8 mouse cellular contexts compared by ENCODE assay signal in genomic region chr2:29965250-29965843, GRCm38 (mm10). TPM values are rescaled to one million over a fixed set of nuclear protein-coding genes. Genes with fewer than 3 reads are reported as not detected.
DNase-seq lines count a peak whose midpoint lies in the region; ATAC-seq lines count a peak whose summit lies in the region.

Sptan1 (plus strand) TSS chr2:29965560.

- H3K4me2 ChIP-seq in intestine, embryonic 14.5 days (ENCODE audit: low read length): peak within 1 kb of the TSS; percentile 67

- intact Hi-C loops in left cerebral cortex, postnatal 14 days (cut with DNase I): no loop called here

- H3K27ac ChIP-seq in intestine, embryonic 14.5 days (ENCODE audit: low read depth): peak within 1 kb of the TSS; percentile 88

- peak; percentile 97 to 99 for DNase-seq in adrenal gland, adult (ENCODE audit: inconsistent age in 2 of 2, low spot score in 1 of 2)
- DNase-seq in embryo, embryonic 10.5 days (ENCODE audit: low spot score): peak; percentile 97
- DNase-seq in gastrocnemius, postnatal 25 days: peak; percentile 98
- DNase-seq in intestine, embryonic 14.5 days (ENCODE audit: low spot score): peak; percentile 96
- DNase-seq in left cerebral cortex, postnatal 14 days (ENCODE audit: low spot score in 2 of 2): peak; percentile 95 to 97
- peak; percentile 98 for DNase-seq in mesoderm, embryonic 11.5 days (ENCODE audit: low read depth, low spot score)
- DNase-seq in right cerebral cortex, postnatal 36 days (ENCODE audit: low spot score in 2 of 2): peak; percentile 91
- DNase-seq in yolk sac, embryonic 10.5 days (ENCODE audit: low spot score): peak; percentile 97

- peak within 1 kb of the TSS; percentile 78 for H3K4me3 ChIP-seq in intestine, embryonic 14.5 days (ENCODE audit: low read depth, low read length)

- peak; percentile 99 for ATAC-seq in intestine, embryonic 14.5 days (replicated peaks; ENCODE audit: low FRiP score, low TSS enrichment, low read depth)

- H3K4me1 ChIP-seq in intestine, embryonic 14.5 days (replicated peaks; ENCODE audit: control insufficient read depth, insufficient read depth, low read length): peaks cover 29% of the 10 kb centered on the region

- no peaks in the 10 kb centered on the region for H3K27me3 ChIP-seq in intestine, embryonic 14.5 days (replicated peaks; ENCODE audit: control insufficient read depth, insufficient read depth, low read length)

- no peaks in the 10 kb centered on the region for H3K9me3 ChIP-seq in intestine, embryonic 14.5 days (ENCODE audit: control insufficient read depth, low read length)

- peaks cover 13% of the 10 kb centered on the region; the same call in 1 of the 2 replicates for H3K36me3 ChIP-seq in intestine, embryonic 14.5 days (ENCODE audit: control insufficient read depth, insufficient read depth, low read length)

- WGBS in intestine, embryonic 14.5 days: under 1% methylated on average over 75 of the region's 82 CpGs

- peak within 1 kb of the TSS; percentile 97 for H3K9ac ChIP-seq in intestine, embryonic 14.5 days (ENCODE audit: low read length)

RNA-seq across cellular contexts. Expression of gene Sptan1, which starts in this region (rescaled TPM):
- total RNA-seq in gastrocnemius, postnatal 25 days (2021): 10 to 100 TPM; 56.9 to 64.4 TPM
- polyA plus RNA-seq in intestine, embryonic 14.5 days (2014; fragmentation: Nextera tagmentation; extraction: Ambion mirVana): 131 and 141 TPM in 2 replicates
- total RNA-seq in left cerebral cortex, postnatal 14 days (2021): 1,000 to 10,000 TPM in 1 of 2 experiments, 100 to 1,000 TPM in 1; 952 to 1,021 TPM

Comparison
In these comparisons a context has a peak if more than half of its experiments do, and no peak if none do; other contexts are left out.
1. Peak in every context shown above with its lines: DNase-seq, ATAC-seq, H3K4me3 ChIP-seq and H3K27ac ChIP-seq.
2. RNA of gene Sptan1 (total RNA-seq): 952 to 1,021 TPM in left cerebral cortex, postnatal 14 days; 56.9 to 64.4 TPM in gastrocnemius, postnatal 25 days; every median in the first group is over 10 times any median in the second.